Mouse (Mus musculus): Measurements from ENCODE around the gene Ctnnbl1.

DNA sequence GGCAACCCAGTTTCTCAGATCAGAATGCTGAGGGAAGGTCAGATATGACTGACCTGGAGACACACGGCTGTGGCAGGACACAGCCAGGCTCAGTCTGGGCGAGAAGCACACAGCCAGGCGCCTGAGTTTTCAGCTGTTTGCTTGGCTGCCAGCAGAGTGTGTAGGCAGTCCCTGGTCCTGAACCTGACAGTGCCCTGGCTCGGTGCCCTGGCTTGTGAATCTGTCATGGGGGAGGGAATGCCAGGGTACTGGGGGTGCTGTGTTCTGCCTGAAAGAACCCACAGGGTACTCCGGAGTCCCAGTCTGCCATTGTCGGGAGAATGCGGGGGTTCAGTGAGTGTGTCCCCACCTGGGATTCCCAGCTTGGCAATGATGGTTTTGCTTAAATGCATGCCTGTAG is 184.3 kb downstream of the Ctnnbl1 start:
- no peak for TF ChIP-seq CTCF (IDR thresholded peaks at IDR 0.05; ENCODE audit: low read depth, low read length)
- TF ChIP-seq POLR2A (IDR thresholded peaks at IDR 0.05; ENCODE audit: borderline replicate concordance, low read depth, low read length): no peak

Data from bone marrow macrophage, adult 2 months (primary cell).